Mouse (Mus musculus) mesoderm, embryonic 11.5 days (tissue): ENCODE data around the gene Ndufs2.

Experiments used
- DNase-seq: peaks from one replicate; pipeline ENCODE4 v3.0.0-alpha.2; 2012; ENCODE audit warnings: low read depth, low spot score

Ndufs2 gene

GRCm38 (mm10) chr1:171231844-171232243 is 19.3 kb downstream of the Ndufs2 start:
- no peak for DNase-seq

GRCm38 (mm10) chr1:171230215-171230614 is 21.0 kb downstream of the Ndufs2 start:
- peak; percentile 17 for DNase-seq

GRCm38 (mm10) chr1:171229750-171230149 is 21.4 kb downstream of the Ndufs2 start:
- no peak for DNase-seq

- DNase-seq, result no peak
These were observed 23.3 kb downstream of the Ndufs2 start for GRCm38 (mm10) chr1:171227879-171228278.

GRCm38 (mm10) chr1:171226780-171227179 is 24.4 kb downstream of the Ndufs2 start:
- no peak for DNase-seq

- no peak for DNase-seq
These were observed 26.3 kb downstream of the Ndufs2 start, which contains the start of gene Apoa2 for GRCm38 (mm10) chr1:171224857-171225256. Gene Apoa2 (plus strand): TSS chr1:171225054.

GRCm38 (mm10) chr1:171223796-171224195 is 27.4 kb downstream of the Ndufs2 start:
- no peak for DNase-seq

GRCm38 (mm10) chr1:171223168-171223567 is 28.0 kb downstream of the Ndufs2 start:
- no peak for DNase-seq

- DNase-seq, result peak; percentile 96
These were observed 28.7 kb downstream of the Ndufs2 start, which contains the start of gene Tomm40l for GRCm38 (mm10) chr1:171222238-171223155. Gene Tomm40l (minus strand): TSS chr1:171222514.

GRCm38 (mm10) chr1:171221281-171222193 is 29.7 kb downstream of the Ndufs2 start:
- DNase-seq, result no peak

- DNase-seq, result peak; percentile 87
These were observed 30.3 kb downstream of the Ndufs2 start for GRCm38 (mm10) chr1:171220871-171221270.

GRCm38 (mm10) chr1:171216241-171216955 is 34.8 kb downstream of the Ndufs2 start:
- DNase-seq, result no peak

- no peak for DNase-seq
These were observed 37.2 kb downstream of the Ndufs2 start, which contains the start of gene Nr1i3 for GRCm38 (mm10) chr1:171213801-171214496. Gene Nr1i3 (plus strand): TSS chr1:171213970.

GRCm38 (mm10) chr1:171212854-171213253 is 38.3 kb downstream of the Ndufs2 start:
- no peak for DNase-seq

GRCm38 (mm10) chr1:171209409-171209808 is 41.8 kb downstream of the Ndufs2 start:
- DNase-seq, result no peak

- no peak for DNase-seq
These were observed 45.3 kb downstream of the Ndufs2 start for GRCm38 (mm10) chr1:171205704-171206493.

- DNase-seq, result no peak
These were observed 46.9 kb downstream of the Ndufs2 start for GRCm38 (mm10) chr1:171204249-171204644.

- no peak for DNase-seq
These were observed 47.5 kb downstream of the Ndufs2 start for GRCm38 (mm10) chr1:171203471-171204248.

- DNase-seq, result no peak
These were observed 50.4 kb downstream of the Ndufs2 start for GRCm38 (mm10) chr1:171200769-171201168.
